Mouse (Mus musculus) heart, postnatal 4 days (tissue): Measurements from ENCODE around the gene Adgrd1. TPM values are rescaled to one million over a fixed set of nuclear protein-coding genes. Genes with fewer than 3 reads are reported as not detected.

Experiments used
- DNase-seq: peaks from one replicate; pipeline ENCODE4 v3.0.0; 2021
- total RNA-seq, 2 experiments: library from RNA; stranded (reverse); gene quantifications; 2 replicates each; pipeline ENCODE4 v1.2.3; 2021

The Adgrd1 gene
- total RNA-seq, 2 experiments from 2014 or later = 6.2 to 6.5 TPM

DNA sequence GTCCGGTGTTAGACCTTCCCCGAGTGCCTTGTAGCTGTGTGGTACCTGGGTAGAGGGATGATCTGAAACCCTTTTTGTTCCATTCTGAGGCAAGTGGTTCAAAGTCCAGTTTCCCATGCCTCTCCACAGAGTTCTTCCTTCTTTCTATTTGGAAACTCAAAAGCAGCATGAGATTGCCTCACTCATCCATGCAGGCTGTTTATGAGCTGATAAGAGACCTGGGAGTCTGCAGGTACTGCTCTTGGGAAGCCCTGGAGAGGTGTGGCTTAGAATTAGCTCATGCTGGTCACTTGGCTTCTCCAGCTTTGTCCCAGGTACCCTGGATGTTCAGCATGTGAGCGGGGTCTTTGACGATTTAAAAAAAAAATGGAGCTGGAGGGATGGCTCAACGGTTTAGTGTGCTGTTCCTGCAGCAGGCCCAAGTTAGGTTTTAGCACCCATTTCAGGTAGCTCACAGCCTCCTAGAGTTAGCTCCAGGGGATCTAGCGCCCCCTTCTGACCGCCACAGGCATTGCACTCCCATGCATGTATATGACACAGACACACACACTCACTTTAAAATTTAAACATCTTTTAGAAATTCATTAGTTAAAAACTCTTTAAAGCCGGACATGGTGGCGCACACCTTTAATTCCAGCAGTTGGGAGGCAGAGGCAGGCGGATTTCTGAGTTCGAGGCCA, 65.0 kb downstream of the Adgrd1 start:
- DNase-seq = no peak

GRCm38 (mm10) chr5:129163416-129163815, 66.9 kb downstream of the Adgrd1 start:
- no peak for DNase-seq

- peak; percentile 47 for DNase-seq
Observed at GRCm38 (mm10) chr5:129164091-129164490, 67.5 kb downstream of the Adgrd1 start.

DNA sequence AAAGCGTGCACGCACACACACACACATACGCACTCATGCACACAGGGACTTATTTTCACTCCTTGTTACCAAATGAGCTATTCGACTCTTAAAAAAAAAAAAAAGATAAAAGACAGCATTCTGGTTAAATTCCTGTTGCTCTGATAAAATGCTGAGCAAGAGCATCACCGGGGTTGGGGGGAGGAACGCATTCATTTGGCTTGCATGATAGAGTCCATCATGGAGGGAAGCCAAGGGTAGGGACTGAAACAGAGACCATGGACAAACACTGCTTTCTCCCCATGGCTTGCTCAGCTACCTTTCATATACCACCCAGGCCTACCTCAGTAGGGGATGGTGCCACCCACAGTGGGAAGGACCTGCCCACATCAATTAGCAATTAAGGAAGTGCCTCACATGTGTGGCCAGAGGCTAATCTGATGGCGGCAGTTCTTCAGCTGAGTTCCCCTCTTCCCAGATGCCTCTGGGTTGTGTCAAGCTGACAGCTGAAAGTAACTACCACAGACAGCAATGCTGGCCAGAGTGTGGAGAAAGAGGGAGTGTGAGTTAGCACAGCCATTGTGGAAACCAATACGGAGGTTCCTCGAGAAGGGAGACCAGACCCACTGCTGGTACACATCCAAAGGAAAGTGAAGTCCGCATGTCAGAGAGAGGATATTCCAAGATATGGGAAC, 68.5 kb downstream of the Adgrd1 start:
- DNase-seq = peak; percentile 52

DNA sequence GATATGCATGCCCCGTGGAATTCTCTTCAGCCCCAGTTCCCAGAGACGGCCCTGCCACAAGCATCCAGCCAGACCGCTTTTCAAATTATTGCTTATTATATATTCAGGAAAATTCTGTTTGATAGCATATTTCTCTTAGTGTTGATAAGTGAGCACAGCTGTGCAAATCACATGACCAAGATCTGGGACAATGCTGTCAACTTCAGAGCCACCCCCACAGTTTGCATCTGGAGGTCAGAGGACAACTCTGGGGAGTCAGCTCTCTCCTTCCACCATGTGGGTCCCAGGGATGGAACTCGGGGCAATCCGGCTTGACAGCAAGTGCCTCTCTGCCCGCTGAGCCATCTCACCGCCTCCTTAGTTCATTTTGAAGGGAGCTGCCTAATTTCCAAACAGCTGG, 69.0 kb downstream of the Adgrd1 start:
- DNase-seq = peak; percentile 20

GRCm38 (mm10) chr5:129169090-129169489, 72.5 kb downstream of the Adgrd1 start:
- DNase-seq = no peak

- DNase-seq = no peak
Observed at GRCm38 (mm10) chr5:129169567-129169966, 73.0 kb downstream of the Adgrd1 start.

- no peak for DNase-seq
Observed at GRCm38 (mm10) chr5:129172533-129172932, 76.0 kb downstream of the Adgrd1 start.

DNA sequence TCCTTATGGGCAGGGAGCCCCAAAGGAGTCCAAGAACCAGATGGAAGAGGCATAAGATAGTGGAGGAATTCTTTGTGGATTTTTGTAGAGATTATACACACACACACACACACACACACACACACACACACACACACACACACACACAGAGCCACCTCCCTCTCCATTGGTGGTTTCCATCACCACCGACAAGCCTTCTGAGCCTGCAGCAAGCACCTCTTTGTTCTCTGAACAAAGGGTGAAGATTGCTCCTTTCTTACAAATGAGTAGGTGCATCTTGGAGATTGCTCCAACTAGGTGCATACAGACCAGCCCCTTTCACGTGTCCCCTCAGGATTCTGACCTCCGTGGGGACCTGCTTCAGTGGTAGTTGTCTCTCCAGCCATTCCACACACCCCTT, 79.4 kb downstream of the Adgrd1 start:
- no peak for DNase-seq

DNA sequence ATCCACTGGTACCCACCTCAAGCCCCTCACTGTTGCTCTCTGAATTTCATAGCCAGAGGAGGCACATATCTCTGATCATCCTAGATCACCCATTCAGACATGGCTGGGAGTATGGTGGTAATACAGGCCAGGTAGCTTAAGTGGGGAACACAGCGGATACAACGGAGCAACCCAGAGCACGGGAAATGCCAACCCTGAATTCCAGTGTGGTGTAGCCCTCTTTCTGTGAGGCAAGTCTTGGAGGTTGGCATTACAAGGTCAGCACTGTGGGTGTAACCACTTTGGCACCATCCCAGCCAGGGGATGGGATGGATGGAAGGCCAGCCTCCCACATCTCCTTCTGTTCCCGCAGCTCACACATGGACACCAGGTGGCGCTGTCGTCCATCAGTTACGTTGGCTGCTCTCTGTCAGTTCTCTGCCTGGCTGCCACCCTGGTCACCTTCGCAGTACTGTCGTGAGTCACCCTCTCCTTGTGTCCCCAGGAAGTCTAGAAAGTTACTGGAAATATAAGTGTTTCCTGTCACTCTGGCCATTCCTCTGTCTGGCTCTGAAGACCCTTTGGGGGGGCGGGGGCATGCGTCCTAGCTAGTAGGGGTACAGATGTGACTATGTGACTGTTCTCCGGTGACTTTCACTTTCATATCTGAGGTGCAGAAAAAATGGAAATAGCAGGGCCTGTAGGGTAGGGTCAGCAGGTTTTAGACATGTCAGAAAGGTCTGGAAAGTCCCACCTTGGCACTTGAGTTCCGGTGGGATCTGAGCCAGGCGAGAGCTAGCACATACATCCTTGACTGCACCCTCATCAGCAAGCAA, 81.4 kb downstream of the Adgrd1 start:
- DNase-seq = peak; percentile 93

DNA sequence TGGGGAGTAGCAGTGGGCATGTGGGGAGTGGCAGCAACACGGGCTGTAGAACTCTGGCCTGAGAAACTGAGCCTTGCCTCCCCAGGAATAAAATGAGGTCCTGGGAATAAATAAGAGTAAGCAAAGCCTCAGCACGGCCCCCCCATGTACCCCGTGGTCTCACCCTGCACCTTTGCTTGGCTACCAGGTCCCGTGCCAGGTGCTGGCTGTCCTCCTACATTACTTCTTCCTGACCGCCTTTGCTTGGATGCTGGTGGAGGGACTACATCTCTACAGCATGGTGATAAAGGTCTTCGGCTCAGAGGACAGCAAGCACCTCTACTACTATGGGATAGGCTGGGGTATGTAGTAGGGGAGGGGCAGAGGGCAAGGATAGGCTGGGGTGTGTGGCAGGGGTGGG, 82.8 kb downstream of the Adgrd1 start:
- no peak for DNase-seq

DNA sequence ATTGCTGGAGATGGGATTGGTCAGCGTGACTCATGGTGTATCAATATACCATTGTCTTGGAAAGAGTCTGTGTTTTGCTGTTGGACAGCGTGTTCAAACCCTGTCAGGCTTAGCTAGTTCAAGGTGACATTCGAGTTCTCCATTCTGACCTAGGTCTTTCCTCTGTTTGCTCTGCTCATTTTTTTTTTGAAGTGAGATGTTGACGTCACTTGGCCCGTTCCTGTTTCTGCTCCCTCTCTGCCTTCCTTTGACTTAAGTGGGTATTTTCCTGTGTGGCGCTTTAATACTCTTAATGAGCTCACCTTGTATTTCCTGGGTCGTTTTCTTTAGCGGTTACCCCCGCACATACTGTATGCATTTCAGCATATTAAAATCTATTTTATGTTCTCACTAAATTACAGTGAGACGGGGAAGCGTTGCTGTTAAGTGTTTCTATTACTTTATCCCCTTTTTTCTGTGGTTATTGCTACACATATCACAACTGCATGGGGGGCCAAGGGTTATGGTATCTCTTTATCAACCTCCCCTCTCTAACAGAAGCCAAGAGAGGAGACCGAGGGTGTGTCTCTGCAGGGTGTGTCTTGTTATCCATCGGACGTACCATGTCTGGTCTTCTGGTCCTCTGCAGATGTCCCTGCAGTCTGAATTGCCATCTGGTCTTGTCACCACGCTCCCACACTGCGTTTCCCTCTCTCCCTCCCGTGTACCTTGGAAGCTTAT, 83.6 kb downstream of the Adgrd1 start:
- DNase-seq = no peak

GRCm38 (mm10) chr5:129180715-129181228, 84.2 kb downstream of the Adgrd1 start:
- DNase-seq = no peak

- DNase-seq = no peak
Observed at GRCm38 (mm10) chr5:129181450-129181849, 84.9 kb downstream of the Adgrd1 start.

DNA sequence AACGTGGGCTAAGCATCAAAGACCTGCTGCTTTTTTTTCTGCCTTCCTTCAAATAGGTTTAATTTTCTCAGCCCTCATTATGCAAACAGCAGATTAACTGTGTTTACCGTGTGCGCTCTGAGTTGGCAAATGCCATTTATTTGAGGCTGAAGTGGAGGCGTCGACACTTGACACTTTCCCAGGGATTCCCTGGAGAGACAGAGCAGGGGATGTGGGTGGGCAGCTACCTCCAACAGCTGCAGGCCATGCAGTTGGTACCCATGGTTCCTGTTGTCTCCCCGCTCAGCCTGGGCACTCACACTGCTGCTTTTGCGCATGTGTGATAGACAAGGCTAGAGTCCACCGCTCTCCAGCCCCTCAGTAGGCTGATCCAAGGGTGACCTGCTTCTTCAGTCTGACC, 86.0 kb downstream of the Adgrd1 start:
- no peak for DNase-seq

- peak; percentile 70 for DNase-seq
Observed at GRCm38 (mm10) chr5:129186260-129186659, 89.7 kb downstream of the Adgrd1 start.

GRCm38 (mm10) chr5:129186926-129187325, 90.4 kb downstream of the Adgrd1 start:
- DNase-seq = no peak

GRCm38 (mm10) chr5:129189071-129189470, 92.5 kb downstream of the Adgrd1 start:
- DNase-seq = no peak

DNA sequence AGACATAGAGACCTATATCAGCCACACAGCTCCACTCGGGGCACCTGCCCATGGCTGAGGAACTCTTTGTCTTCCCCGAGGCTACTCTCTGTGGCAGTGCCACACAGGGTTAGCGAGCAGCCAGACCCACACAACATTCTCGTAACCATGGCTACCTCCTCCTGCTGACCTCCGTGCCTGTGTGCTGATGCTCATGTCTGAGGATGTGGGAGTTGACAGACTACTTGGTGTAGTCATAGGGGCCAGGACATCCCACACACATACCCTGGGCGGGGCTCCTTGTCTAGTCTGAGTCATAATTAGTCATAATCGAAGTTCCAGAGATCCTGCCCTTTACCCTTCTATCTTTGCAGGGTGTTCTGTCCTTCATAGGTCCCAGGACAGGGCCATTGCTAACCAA, 93.5 kb downstream of the Adgrd1 start:
- no peak for DNase-seq

DNA sequence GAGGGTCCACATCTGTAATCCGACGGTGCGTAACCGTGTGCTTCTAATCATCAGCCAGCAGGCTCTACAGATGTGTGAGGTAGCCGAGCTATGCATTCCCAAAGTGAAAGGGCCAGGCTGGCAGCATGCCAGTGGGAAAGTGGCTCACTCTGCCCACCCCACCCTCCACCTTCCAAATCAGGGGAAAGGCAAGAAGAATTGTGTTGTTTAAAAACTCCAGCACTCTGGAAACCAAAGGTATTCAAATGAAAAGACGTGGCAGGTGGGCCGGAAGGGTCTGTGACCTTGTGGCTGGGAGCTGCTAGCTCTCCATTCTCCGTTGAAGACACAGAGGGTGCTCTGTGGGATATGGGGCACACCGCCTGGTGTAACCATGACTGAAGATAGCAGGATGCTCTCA, 100.0 kb downstream of the Adgrd1 start:
- DNase-seq = no peak

- DNase-seq = no peak
Observed at GRCm38 (mm10) chr5:129196971-129197519, 100.5 kb downstream of the Adgrd1 start.

GRCm38 (mm10) chr5:129200132-129200531, 103.6 kb downstream of the Adgrd1 start:
- peak; percentile 84 for DNase-seq
